Mouse (Mus musculus): Measurements from ENCODE around the gene Gm49776. TPM values are rescaled to one million over a fixed set of nuclear protein-coding genes. Genes with fewer than 3 reads are reported as not detected.
"Not testable (repeated sequence)": the region's sequence is repeated elsewhere in the genome, so short reads cannot be mapped to it uniquely, and the experiment has no call there.

The Gm49776 gene
- not detected in 2 replicates for polyA plus RNA-seq (2012; ENCODE audit: insufficient read depth, insufficient read length, low replicate concordance, missing spikeins)

DNA sequence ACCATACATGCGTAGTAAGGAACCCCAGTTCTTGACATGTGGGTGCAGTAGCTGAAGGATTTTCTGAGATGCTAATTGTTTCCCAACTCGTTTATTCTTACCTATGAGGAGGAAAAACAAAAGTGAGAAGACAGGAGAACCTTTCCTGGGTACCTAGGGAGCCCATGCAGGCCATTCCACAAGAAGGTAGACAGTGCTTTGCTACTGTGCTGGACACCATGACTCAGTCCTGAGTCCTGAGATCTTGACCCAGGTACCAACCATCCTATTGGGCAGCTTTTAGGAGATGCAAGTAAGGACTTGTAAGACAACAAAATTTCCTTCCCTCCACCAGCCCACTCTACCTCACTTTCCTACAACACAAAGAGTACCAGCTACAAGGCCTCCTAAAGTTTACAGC lies at the start of gene Gm49776:
Gene Gm49776 (minus strand): TSS at position 101 of the 400 bp plus-strand sequence.
- no peaks in the 10 kb centered on the region for H3K4me1 ChIP-seq (ENCODE audit: control insufficient read depth, insufficient read depth, low read length)
- H3K27ac ChIP-seq (ENCODE audit: insufficient read depth, low read depth, low read length), result no peak within 1 kb of the TSS
- 88% methylated on average over 2 of the region's 2 CpGs for WGBS
- TF ChIP-seq POLR2A (IDR thresholded peaks at IDR 0.05; ENCODE audit: insufficient read depth, low read depth, low read length) (no peak), CTCF (IDR thresholded peaks at IDR 0.05; ENCODE audit: insufficient read depth, low read depth, low read length) (no peak)
- H3K4me3 ChIP-seq (ENCODE audit: insufficient read depth, low read depth, low read length), result no peak within 1 kb of the TSS

DNA sequence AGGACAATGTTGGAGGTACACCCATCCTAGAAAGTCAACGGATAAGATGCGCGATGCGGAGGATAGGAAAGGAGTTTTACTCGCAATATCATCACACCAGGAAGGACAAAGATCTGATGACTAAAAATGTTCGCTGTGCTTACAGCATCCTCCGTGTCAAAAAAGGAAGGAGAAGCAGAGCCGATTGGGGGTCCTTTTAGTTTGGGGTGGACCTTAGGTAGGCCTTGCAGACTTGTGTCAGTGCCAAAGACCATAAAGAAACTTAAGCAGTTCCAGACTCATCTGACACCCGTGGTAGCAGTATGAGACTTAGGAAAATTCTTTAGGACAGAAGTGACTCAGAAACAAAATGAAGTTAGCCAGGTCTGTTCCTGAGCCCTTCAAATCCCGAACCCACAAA lies 31.5 kb upstream of the Gm49776 start:
- H3K4me1 ChIP-seq (ENCODE audit: control insufficient read depth, insufficient read depth, low read length); H3K27ac ChIP-seq (ENCODE audit: insufficient read depth, low read depth, low read length): not testable (repeated sequence)
- 3% methylated on average over 10 of the region's 10 CpGs for WGBS
- H3K4me3 ChIP-seq (ENCODE audit: insufficient read depth, low read depth, low read length), result peak overlapping the region; percentile 48

DNA sequence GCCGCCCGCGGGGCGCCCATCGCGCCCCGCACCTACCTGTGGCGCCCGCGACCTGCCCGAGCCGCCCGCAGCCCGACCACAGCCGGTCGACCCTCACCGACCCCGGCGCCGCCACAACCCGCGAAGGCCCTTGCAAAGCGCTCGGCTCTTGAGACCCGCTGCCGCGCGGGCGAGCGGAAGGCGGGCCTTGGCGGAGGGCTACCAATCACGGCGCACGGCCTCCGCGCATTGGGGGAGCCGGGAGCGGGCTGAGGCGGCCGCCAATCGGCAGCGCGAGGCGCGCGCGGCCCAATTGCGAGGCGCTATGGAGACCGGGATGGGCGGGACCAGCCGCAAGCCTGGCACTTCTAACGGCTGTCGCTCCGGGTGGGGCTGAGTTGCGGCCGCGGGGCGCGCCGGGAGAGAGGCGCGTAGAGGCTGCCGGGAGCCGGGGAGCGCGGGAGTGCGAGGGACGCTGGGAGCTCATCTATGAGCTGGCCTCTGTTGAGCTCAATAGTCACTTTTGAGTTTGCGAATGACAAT lies 31.0 kb upstream of the Gm49776 start, which contains the start of gene Dgcr8:
Gene Dgcr8 (minus strand): TSS at position 180 of the 522 bp plus-strand sequence.
- under 1% methylated on average over 69 of the region's 71 CpGs for WGBS
- peaks cover 3% of the 10 kb centered on the region for H3K4me1 ChIP-seq (ENCODE audit: control insufficient read depth, insufficient read depth, low read length)
- peak within 1 kb of the TSS; percentile 93 for H3K4me3 ChIP-seq (ENCODE audit: insufficient read depth, low read depth, low read length)
- peak within 1 kb of the TSS; percentile 47; the same call in 1 of the 2 replicates for H3K27ac ChIP-seq (ENCODE audit: insufficient read depth, low read depth, low read length)
- no peak for TF ChIP-seq CTCF (IDR thresholded peaks at IDR 0.05; ENCODE audit: insufficient read depth, low read depth, low read length)
- TF ChIP-seq POLR2A (IDR thresholded peaks at IDR 0.05; ENCODE audit: insufficient read depth, low read depth, low read length), result peak; percentile 80

DNA sequence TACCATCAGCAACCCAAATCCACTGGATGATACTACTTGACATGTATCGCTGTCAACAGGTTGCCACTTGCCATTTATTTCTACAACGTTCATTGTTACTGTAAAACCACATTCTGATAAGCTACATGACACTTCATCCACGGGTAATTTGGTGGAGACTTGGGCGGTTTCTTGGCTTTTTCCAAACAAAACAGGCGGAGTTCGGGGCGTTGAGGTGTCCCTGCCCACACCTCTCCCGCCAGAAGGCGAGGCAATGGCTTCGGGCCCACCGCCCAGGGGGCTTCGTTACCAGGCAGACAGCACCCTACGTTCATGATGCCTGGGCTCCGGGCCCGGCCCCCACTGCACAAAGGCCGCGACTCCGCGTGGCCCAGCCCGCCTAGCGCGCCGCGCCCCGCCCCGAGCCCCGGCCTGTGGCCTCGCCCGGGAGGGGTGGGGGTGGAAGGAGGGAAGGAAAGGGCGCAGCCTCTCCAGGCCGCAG lies 30.5 kb upstream of the Gm49776 start:
- H3K27ac ChIP-seq (ENCODE audit: insufficient read depth, low read depth, low read length), result peak overlapping the region; percentile 47; the same call in 1 of the 2 replicates
- H3K4me3 ChIP-seq (ENCODE audit: insufficient read depth, low read depth, low read length), result peak overlapping the region; percentile 93
- WGBS, result 1% methylated on average over 30 of the region's 31 CpGs
- H3K4me1 ChIP-seq (ENCODE audit: control insufficient read depth, insufficient read depth, low read length), result peaks cover 3% of the 10 kb centered on the region
- TF ChIP-seq POLR2A (IDR thresholded peaks at IDR 0.05; ENCODE audit: insufficient read depth, low read depth, low read length), result no peak
- TF ChIP-seq CTCF (IDR thresholded peaks at IDR 0.05; ENCODE audit: insufficient read depth, low read depth, low read length), result no peak

DNA sequence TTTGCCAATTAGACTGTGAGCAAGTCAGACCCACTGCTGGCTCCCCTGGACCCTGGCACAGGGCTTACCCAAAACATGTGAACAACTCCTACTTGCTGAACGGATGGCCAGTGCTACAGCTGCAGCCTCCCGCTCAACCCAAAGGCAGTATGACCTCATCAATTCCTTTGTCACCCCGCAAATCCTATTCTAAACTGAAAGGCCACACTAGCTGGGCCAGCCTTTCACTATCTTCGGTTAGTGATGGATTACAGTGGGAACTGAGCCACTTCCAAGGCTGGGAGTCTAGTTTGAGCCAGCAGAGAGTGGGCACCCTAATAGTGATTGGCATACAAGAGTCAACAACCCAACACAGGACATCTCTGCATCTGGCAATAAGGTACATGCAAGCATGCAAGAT lies 30.0 kb upstream of the Gm49776 start:
- Histone ChIP-seq H3K27ac (ENCODE audit: insufficient read depth, low read depth, low read length) (no peak overlapping the region), H3K4me3 (ENCODE audit: insufficient read depth, low read depth, low read length) (peak overlapping the region; percentile 93), H3K4me1 (ENCODE audit: control insufficient read depth, insufficient read depth, low read length) (peaks cover 3% of the 10 kb centered on the region)
- no peak for TF ChIP-seq POLR2A (IDR thresholded peaks at IDR 0.05; ENCODE audit: insufficient read depth, low read depth, low read length)
- no peak for TF ChIP-seq CTCF (IDR thresholded peaks at IDR 0.05; ENCODE audit: insufficient read depth, low read depth, low read length)
- 2% methylated on average over 4 of the region's 4 CpGs for WGBS

DNA sequence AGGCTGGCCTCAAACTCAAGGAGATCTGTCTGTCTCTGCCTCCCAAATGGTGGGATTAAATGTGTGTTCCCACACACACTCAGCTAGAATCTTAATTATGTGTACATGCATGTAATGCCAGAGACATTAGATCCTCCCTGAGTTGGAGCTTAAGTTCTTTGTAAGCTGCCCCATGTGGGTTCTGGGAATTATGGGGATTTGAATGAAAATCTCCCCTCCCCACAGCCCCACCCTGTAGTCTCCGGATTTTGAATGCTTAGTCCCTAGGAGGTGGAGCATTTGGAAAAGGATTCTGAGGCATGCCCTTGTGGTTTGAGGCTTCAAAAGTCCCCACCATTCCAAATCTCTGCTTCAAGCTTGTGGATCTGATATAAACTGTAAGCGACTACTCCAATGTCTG lies 17.0 kb upstream of the Gm49776 start:
- TF ChIP-seq CTCF (IDR thresholded peaks at IDR 0.05; ENCODE audit: insufficient read depth, low read depth, low read length), result no peak
- TF ChIP-seq POLR2A (IDR thresholded peaks at IDR 0.05; ENCODE audit: insufficient read depth, low read depth, low read length), result no peak
- Histone ChIP-seq H3K4me3 (ENCODE audit: insufficient read depth, low read depth, low read length) (no peak overlapping the region), H3K4me1 (ENCODE audit: control insufficient read depth, insufficient read depth, low read length) (no peaks in the 10 kb centered on the region), H3K27ac (ENCODE audit: insufficient read depth, low read depth, low read length) (no peak overlapping the region)
- 50% methylated on average over 2 of the region's 2 CpGs for WGBS

DNA sequence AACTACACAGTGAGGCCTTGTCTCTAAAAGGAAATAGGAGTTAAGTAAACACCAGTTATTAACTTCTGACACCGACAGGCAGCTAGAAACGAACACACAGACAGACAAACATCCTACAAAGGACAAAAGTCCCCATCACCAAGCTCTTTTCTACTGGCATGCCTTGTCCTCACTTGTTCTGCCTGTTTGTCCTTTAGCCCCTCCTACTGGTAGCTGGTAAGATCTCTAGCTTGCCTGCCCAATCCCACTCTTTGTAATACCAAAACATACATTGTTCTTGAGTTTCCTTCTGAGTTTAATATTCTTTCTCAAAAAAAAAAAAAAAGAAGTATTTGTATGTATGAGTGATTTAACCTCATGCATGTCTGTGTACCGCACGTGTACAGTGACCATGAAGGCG lies 10.1 kb upstream of the Gm49776 start:
- no peak overlapping the region for H3K4me3 ChIP-seq (ENCODE audit: insufficient read depth, low read depth, low read length)
- TF ChIP-seq POLR2A (IDR thresholded peaks at IDR 0.05; ENCODE audit: insufficient read depth, low read depth, low read length) (no peak), CTCF (IDR thresholded peaks at IDR 0.05; ENCODE audit: insufficient read depth, low read depth, low read length) (no peak)
- no peaks in the 10 kb centered on the region for H3K4me1 ChIP-seq (ENCODE audit: control insufficient read depth, insufficient read depth, low read length)
- WGBS, result 80% methylated on average over 5 of the region's 5 CpGs
- no peak overlapping the region for H3K27ac ChIP-seq (ENCODE audit: insufficient read depth, low read depth, low read length)

DNA sequence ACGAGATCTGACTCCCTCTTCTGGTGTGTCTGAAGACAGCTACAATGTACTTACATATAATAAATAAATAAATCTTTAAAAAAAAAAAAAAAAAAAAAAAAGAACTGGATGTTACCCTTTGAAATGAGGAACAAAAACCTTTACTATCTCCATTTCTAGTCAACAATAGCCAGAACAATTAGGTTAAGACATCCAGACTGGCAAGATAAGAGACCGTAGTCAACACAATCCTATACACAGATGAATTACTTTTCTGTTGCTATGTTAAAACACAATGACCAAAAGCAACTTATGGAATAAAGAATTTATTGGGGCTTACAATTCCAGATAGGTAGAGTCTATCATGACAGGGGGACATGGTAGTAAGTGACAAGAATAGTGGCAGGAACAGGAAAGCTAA lies 6.9 kb upstream of the Gm49776 start:
- no peak overlapping the region for H3K4me3 ChIP-seq (ENCODE audit: insufficient read depth, low read depth, low read length)
- no peak overlapping the region for H3K27ac ChIP-seq (ENCODE audit: insufficient read depth, low read depth, low read length)
- H3K4me1 ChIP-seq (ENCODE audit: control insufficient read depth, insufficient read depth, low read length), result no peaks in the 10 kb centered on the region
- 83% methylated on average over 2 of the region's 2 CpGs for WGBS
- no peak for TF ChIP-seq CTCF (IDR thresholded peaks at IDR 0.05; ENCODE audit: insufficient read depth, low read depth, low read length)
- no peak for TF ChIP-seq POLR2A (IDR thresholded peaks at IDR 0.05; ENCODE audit: insufficient read depth, low read depth, low read length)

DNA sequence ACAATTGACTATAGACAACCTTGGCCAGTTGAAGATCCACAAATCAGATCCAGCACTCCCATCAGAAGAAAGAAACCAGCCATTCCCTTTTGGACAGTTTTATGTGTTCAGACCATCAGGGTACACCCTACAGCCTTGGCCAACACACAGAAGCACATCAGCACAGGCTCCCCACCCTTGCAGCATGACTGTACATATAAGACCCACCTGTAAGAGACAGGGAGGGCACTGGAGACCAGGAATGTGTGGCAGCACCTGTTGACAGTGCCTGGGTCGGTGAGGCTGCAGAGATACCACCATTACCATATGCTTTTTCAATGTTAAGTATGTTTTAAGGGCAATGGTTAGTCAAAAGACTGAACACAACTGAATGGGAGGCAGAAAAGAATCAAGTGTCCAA lies 4.3 kb downstream of the Gm49776 start:
- Histone ChIP-seq H3K4me3 (ENCODE audit: insufficient read depth, low read depth, low read length) (no peak overlapping the region), H3K27ac (ENCODE audit: insufficient read depth, low read depth, low read length) (no peak overlapping the region), H3K4me1 (ENCODE audit: control insufficient read depth, insufficient read depth, low read length) (peaks cover 15% of the 10 kb centered on the region)
- TF ChIP-seq POLR2A (IDR thresholded peaks at IDR 0.05; ENCODE audit: insufficient read depth, low read depth, low read length), result no peak
- no peak for TF ChIP-seq CTCF (IDR thresholded peaks at IDR 0.05; ENCODE audit: insufficient read depth, low read depth, low read length)
- 88% methylated on average over 1 of the region's 1 CpGs for WGBS
